13 mouse cellular contexts compared by ENCODE assay signal in genomic region chr5:73311458-73311857, GRCm38 (mm10). TPM values are rescaled to one million over a fixed set of nuclear protein-coding genes. Genes with fewer than 3 reads are reported as not detected.
DNase-seq lines count a peak whose midpoint lies in the region; ATAC-seq lines count a peak whose summit lies in the region.
"Had no signal": no experiment of that assay in that cellular context is flagged by ENCODE, and none has a peak within 500 bp of the region (broad histone marks: within the 10 kb centered on the region; RNA-seq: fewer than 3 reads in every experiment).

No protein-coding gene starts in this region.

- H3K4me1 ChIP-seq in heart, embryonic 11.5 days (ENCODE audit: control insufficient read depth, insufficient read depth, low read length): peaks cover 26% of the 10 kb centered on the region
- H3K4me1 ChIP-seq in intestine, embryonic 15.5 days (replicated peaks): no peaks in the 10 kb centered on the region
- H3K4me1 ChIP-seq in midbrain, embryonic 15.5 days: no peaks in the 10 kb centered on the region

- no peaks in the 10 kb centered on the region for H3K27me3 ChIP-seq in heart, embryonic 11.5 days (ENCODE audit: control insufficient read depth, insufficient read depth, low read length)
- no peaks in the 10 kb centered on the region for H3K27me3 ChIP-seq in intestine, embryonic 15.5 days (replicated peaks)
- H3K27me3 ChIP-seq in midbrain, embryonic 15.5 days (replicated peaks): no peaks in the 10 kb centered on the region
- H3K27me3 ChIP-seq: limb, embryonic 13.5 days had no signal

- H3K27ac ChIP-seq in heart, embryonic 11.5 days (ENCODE audit: low read depth, low read length): peak overlapping the region; percentile 65
- no peak overlapping the region for H3K27ac ChIP-seq in intestine, embryonic 15.5 days
- no peak overlapping the region for H3K27ac ChIP-seq in midbrain, embryonic 15.5 days
- H3K27ac ChIP-seq: kidney, postnatal 0 days; limb, embryonic 13.5 days had no signal

- H3K9me3 ChIP-seq in heart, embryonic 11.5 days (replicated peaks; ENCODE audit: control insufficient read depth, low read length): no peaks in the 10 kb centered on the region
- H3K9me3 ChIP-seq in intestine, embryonic 15.5 days: no peaks in the 10 kb centered on the region
- no peaks in the 10 kb centered on the region for H3K9me3 ChIP-seq in midbrain, embryonic 15.5 days
- H3K9me3 ChIP-seq: limb, embryonic 13.5 days had no signal

- peak; percentile 78 for ATAC-seq in heart, embryonic 11.5 days (replicated peaks; ENCODE audit: insufficient number of reproducible peaks, low FRiP score, low TSS enrichment)
- ATAC-seq in intestine, embryonic 15.5 days: peak; percentile 73
- peak; percentile 97 for ATAC-seq in megakaryocyte progenitor cell, adult 5-6 weeks (replicated peaks; ENCODE audit: poor library complexity)
- no peak for ATAC-seq in midbrain, embryonic 15.5 days (replicated peaks)

- no peak overlapping the region for H3K4me2 ChIP-seq in heart, embryonic 11.5 days
- no peak overlapping the region for H3K4me2 ChIP-seq in intestine, embryonic 15.5 days (replicated peaks)
- H3K4me2 ChIP-seq in midbrain, embryonic 15.5 days: no peak overlapping the region
- H3K4me2 ChIP-seq: limb, embryonic 13.5 days had no signal

- H3K36me3 ChIP-seq in heart, embryonic 11.5 days (ENCODE audit: control insufficient read depth, insufficient read depth, low read length): peaks cover 40% of the 10 kb centered on the region
- peaks cover 25% of the 10 kb centered on the region for H3K36me3 ChIP-seq in intestine, embryonic 15.5 days
- peaks cover 47% of the 10 kb centered on the region for H3K36me3 ChIP-seq in midbrain, embryonic 15.5 days (replicated peaks)

- H3K4me3 ChIP-seq in heart, embryonic 11.5 days (ENCODE audit: low read depth, low read length): no peak overlapping the region
- H3K4me3 ChIP-seq in intestine, embryonic 15.5 days (replicated peaks): no peak overlapping the region
- H3K4me3 ChIP-seq in midbrain, embryonic 15.5 days: no peak overlapping the region
- H3K4me3 ChIP-seq: limb, embryonic 13.5 days had no signal

- no peak overlapping the region for H3K9ac ChIP-seq in heart, embryonic 11.5 days (ENCODE audit: low read depth, low read length)
- no peak overlapping the region for H3K9ac ChIP-seq in intestine, embryonic 15.5 days
- no peak overlapping the region for H3K9ac ChIP-seq in midbrain, embryonic 15.5 days
- H3K9ac ChIP-seq: limb, embryonic 13.5 days had no signal

- DNase-seq in heart, postnatal 4 days: no peak
- DNase-seq in adipocyte (ENCODE audit: low spot score): peak; percentile 48
- no peak for DNase-seq in urinary bladder, adult 18-20 months (ENCODE audit: low spot score in 2 of 2)
- no peak for DNase-seq in kidney, adult 11 months
- DNase-seq: cerebellum, postnatal 14 days; lung, postnatal 4 days; right cerebral cortex, postnatal 4 days had no signal

- 22% methylated on average over 5 of the region's 5 CpGs for WGBS in heart, embryonic 11.5 days (ENCODE audit: insufficient replicate concordance)
- 81% methylated on average over 5 of the region's 5 CpGs for WGBS in intestine, embryonic 15.5 days
- 95% methylated on average over 5 of the region's 5 CpGs for WGBS in midbrain, embryonic 15.5 days

RNA-seq across cellular contexts. Expression of gene Ociad1, which starts 18.9 kb away (rescaled TPM):
- 156 and 190 TPM in 2 replicates for polyA plus RNA-seq in heart, embryonic 11.5 days (2014; fragmentation: Nextera tagmentation; extraction: Ambion mirVana)
- total RNA-seq in heart, postnatal 4 days (2021): 100 to 1,000 TPM; 261 to 264 TPM
- polyA plus RNA-seq in intestine, embryonic 15.5 days (2015; fragmentation: Nextera tagmentation; extraction: Ambion mirVana): 246 and 258 TPM in 2 replicates
- total RNA-seq in megakaryocyte progenitor cell, adult 5-6 weeks (2015): 239 and 256 TPM in 2 replicates
- total RNA-seq in megakaryocyte progenitor cell, adult 5-6 weeks (2017): 218 and 231 TPM in 2 replicates
- 320 and 321 TPM in 2 replicates for polyA plus RNA-seq in midbrain, embryonic 15.5 days (2015; fragmentation: Nextera tagmentation; extraction: Ambion mirVana)

RNA-seq across cellular contexts. Expression of gene Ociad2, which starts 29.4 kb away (rescaled TPM):
- 21.6 and 22.5 TPM in 2 replicates for polyA plus RNA-seq in heart, embryonic 11.5 days (2014; fragmentation: Nextera tagmentation; extraction: Ambion mirVana)
- total RNA-seq in heart, postnatal 4 days (2021): 10 to 100 TPM in 1 of 2 experiments, 1 to 10 TPM in 1; 9.6 to 12.1 TPM
- 192 and 216 TPM in 2 replicates for polyA plus RNA-seq in intestine, embryonic 15.5 days (2015; fragmentation: Nextera tagmentation; extraction: Ambion mirVana)
- 4.7 and 6.9 TPM in 2 replicates for total RNA-seq in megakaryocyte progenitor cell, adult 5-6 weeks (2015)
- 5.5 and 7.9 TPM in 2 replicates for total RNA-seq in megakaryocyte progenitor cell, adult 5-6 weeks (2017)
- 25.3 and 27.3 TPM in 2 replicates for polyA plus RNA-seq in midbrain, embryonic 15.5 days (2015; fragmentation: Nextera tagmentation; extraction: Ambion mirVana)

RNA-seq across cellular contexts. Expression of gene Fryl, which starts 55.0 kb away (rescaled TPM):
- polyA plus RNA-seq in heart, embryonic 11.5 days (2014; fragmentation: Nextera tagmentation; extraction: Ambion mirVana): 38.1 and 40.8 TPM in 2 replicates
- total RNA-seq in heart, postnatal 4 days (2021): 10 to 100 TPM; 57.0 to 57.9 TPM
- 27.1 and 28.4 TPM in 2 replicates for polyA plus RNA-seq in intestine, embryonic 15.5 days (2015; fragmentation: Nextera tagmentation; extraction: Ambion mirVana)
- 56.2 and 78.5 TPM in 2 replicates for total RNA-seq in megakaryocyte progenitor cell, adult 5-6 weeks (2015)
- total RNA-seq in megakaryocyte progenitor cell, adult 5-6 weeks (2017): 74.2 and 76.4 TPM in 2 replicates
- polyA plus RNA-seq in midbrain, embryonic 15.5 days (2015; fragmentation: Nextera tagmentation; extraction: Ambion mirVana): 45.2 and 47.5 TPM in 2 replicates
